Mouse (Mus musculus) bone marrow macrophage, adult 2 months (primary cell): ENCODE measurements at regions not wholly inside any gene's neighbourhood (a gene's known extent, or its start where the extent isn't known, plus 50 kb on each side); places are given as distances from the start of the nearest gene placed in this dataset.

Source experiments
- CTCF ChIP-seq: IDR thresholded peaks from 2 replicates; pipeline ENCODE4 v1.5.1; 2012; ENCODE audit warnings: low read depth, mild to moderate bottlenecking, low read length, moderate library complexity
- POLR2A ChIP-seq: IDR thresholded peaks from 2 replicates; pipeline ENCODE4 v1.6.1; 2012; ENCODE audit warnings: mild to moderate bottlenecking, low read depth, low read length, borderline replicate concordance

DNA sequence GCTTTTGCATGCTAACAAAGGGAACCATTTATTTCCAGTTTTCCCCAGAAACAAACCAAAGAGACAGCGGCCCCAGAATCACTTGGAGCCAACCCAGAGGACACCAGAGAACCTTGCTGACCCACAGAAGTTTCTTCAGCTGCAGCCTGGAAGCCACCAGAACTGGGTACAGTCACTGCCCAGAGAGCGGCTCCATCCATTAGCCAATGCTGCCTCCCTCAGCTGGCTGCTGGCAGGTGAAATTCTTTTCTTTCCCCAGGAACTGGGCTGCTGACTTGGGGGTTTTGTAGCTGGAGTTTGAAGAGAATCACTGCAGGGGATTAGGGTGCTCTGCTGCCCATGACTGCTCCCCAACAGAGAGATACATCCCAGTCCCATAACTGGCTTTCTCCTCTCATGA is 140.6 kb upstream of the Dynlrb2 start:
- TF ChIP-seq CTCF (no peak), POLR2A (no peak)
